Mouse (Mus musculus): ENCODE measurements around the gene Guca2b.

The Guca2b gene

GRCm38 (mm10) chr4:119658731-119659130 is at the start of gene Guca2b:
Gene Guca2b, minus strand, starts transcription at chr4:119658954.
- no peak for DNase-seq (ENCODE audit: low spot score in 2 of 2)

- no peak for DNase-seq (ENCODE audit: low spot score in 2 of 2)
Observed at GRCm38 (mm10) chr4:119707751-119708150, 49.0 kb upstream of the Guca2b start.

- no peak for DNase-seq (ENCODE audit: low spot score in 2 of 2)
Observed at GRCm38 (mm10) chr4:119707326-119707725, 48.6 kb upstream of the Guca2b start.

- DNase-seq (ENCODE audit: low spot score in 2 of 2) = no peak
Observed at GRCm38 (mm10) chr4:119703965-119704364, 45.2 kb upstream of the Guca2b start.

- no peak for DNase-seq (ENCODE audit: low spot score in 2 of 2)
Observed at GRCm38 (mm10) chr4:119701269-119701954, 42.7 kb upstream of the Guca2b start.

GRCm38 (mm10) chr4:119698339-119698738 is 39.6 kb upstream of the Guca2b start:
- DNase-seq (ENCODE audit: low spot score in 2 of 2) = no peak

DNA sequence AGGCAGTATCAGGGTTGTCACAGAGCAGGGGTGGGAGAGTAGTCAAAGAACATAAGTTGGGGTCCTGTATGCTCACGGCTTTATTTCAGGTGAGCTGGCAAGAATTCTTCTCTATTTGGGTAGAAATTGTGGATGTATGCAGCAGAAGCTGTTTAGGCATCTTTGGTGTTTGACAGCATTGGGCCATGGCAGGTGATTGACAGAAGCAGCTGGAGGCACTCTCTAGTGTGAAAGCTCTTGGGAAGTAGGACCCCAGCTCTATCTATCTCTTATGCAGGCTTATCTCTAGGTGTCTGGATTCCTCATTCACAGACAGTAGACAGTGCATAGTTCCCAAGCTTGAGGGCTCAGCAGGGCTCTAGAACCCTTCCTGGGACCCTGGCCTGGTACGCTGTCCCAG is 27.0 kb upstream of the Guca2b start:
- DNase-seq (ENCODE audit: low spot score in 2 of 2) = no peak

- DNase-seq (ENCODE audit: low spot score in 2 of 2) = no peak
Observed at GRCm38 (mm10) chr4:119682596-119682995, 23.8 kb upstream of the Guca2b start.

DNA sequence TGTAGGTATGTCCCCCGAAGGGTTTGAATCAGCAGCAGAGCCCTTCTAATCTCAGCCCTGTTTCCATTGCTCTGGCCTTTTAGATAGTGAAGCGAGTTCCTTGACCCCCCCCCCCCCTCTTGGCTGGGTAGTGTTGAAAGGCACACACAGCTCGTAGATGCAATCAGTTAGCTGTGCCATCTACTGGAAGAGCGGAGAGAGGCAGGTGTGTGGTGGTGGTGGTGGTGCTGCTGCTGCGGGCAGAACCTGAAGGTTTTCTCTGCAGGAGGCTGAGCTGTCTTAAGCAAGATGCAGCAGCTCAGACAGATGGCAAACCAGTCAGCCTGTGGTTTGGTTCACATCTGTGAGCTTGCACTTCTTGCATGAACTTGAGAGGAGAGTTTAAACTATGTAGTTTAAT is 13.9 kb upstream of the Guca2b start:
- DNase-seq (ENCODE audit: low spot score in 2 of 2) = no peak

DNA sequence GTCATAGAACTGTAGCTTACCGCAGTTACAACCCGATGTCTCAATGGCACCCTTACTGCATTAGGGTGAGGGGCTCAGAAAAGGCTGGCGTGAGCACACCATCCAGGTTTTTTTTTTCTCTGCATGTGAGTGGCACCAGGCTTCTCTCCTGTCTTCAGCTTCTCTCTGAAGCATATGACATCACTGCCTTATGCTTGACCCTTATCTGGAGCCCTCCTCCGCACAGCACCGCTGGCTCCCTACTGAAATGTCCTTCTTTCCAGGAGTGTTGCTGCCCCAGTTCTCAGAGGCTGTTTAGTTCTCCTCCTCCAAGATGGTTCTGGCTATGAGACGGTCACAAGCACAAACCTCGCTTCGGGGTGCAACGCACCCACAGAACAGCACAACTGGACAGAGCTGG is 12.4 kb upstream of the Guca2b start:
- no peak for DNase-seq (ENCODE audit: low spot score in 2 of 2)

- DNase-seq (ENCODE audit: low spot score in 2 of 2) = no peak
Observed at GRCm38 (mm10) chr4:119670736-119671135, 12.0 kb upstream of the Guca2b start.

DNA sequence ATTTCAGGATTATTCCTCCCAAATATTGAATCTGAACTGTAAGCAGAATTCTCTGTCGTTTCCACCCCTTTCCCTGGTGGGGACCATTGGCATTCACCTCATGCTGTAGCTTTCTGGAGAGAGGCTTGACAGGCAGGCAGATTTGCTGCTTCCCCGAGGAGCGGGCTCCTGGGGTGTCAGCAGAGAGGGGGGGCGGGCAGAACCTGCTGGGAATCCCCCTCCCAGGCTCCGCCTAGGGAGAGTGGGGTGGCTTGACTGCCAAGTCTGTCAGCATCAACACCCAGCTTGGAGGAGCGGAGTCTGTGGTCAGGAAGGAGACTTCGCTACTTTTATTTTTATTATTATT is 11.4 kb upstream of the Guca2b start:
- no peak for DNase-seq (ENCODE audit: low spot score in 2 of 2)

DNA sequence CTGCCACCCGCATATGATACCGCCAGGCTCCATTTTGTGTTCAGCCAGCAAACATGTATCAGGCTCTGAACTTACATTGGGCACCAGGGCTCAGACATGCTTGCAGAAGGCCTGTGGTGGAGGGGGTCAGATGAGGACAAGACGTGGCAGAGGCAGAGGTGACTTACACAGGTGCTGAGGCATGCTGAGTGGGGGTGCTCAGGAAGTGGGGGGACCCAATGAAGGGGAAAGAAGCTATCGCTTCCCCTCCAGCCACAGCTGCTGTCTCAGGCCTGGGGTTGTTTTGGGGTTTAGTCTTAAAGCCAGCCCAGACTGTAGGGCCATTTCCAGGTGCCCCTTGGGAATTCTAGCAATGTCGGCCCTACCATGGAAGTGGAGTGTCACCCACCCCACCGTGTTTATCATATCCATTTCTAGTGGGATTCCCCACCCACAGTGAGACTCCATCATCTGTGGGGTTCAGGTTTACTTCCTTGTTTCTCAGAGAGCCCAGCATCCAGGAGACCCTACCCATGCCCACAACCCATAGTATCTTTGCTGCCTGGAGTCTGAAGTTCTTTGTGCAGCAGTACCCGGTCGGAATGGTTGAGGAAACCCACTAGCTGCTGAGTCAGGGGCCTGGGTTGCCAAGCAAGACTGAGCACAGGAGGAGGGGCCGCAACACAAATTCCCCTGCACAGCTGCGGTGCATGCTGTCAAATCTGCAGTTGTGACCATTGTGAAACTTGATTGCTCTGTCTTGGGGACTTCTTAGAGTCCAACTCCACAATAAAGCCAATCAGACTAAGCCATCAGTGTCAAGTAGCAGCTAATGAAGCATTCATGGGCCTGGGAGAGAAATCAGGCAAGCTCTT is 10.8 kb upstream of the Guca2b start:
- no peak for DNase-seq (ENCODE audit: low spot score in 2 of 2)

GRCm38 (mm10) chr4:119668596-119668995 is 9.8 kb upstream of the Guca2b start:
- no peak for DNase-seq (ENCODE audit: low spot score in 2 of 2)

- DNase-seq (ENCODE audit: low spot score in 2 of 2) = no peak
Observed at GRCm38 (mm10) chr4:119668185-119668584, 9.4 kb upstream of the Guca2b start.

DNA sequence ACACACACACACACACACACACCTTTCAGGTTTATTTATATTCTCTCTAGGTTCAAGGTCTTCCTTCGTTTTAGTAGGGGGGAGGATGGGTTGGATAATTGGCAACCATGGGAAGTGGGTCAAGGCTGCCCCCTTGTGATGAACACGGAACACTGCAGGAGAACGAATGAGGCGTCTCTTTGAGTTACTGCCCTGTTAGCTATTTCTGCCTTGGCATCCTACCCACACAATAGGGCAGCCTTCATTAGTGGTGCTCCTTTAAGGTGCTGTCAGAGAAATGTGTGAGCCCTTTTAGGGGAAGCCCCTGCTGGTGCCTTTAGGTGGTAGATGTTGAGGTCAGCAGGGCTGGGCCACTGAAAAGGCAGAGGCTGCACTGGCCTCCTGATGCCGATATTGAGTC is 8.7 kb upstream of the Guca2b start:
- no peak for DNase-seq (ENCODE audit: low spot score in 2 of 2)

- DNase-seq (ENCODE audit: low spot score in 2 of 2) = no peak
Observed at GRCm38 (mm10) chr4:119666116-119666515, 7.4 kb upstream of the Guca2b start.

GRCm38 (mm10) chr4:119665166-119665565 is 6.4 kb upstream of the Guca2b start:
- DNase-seq (ENCODE audit: low spot score in 2 of 2) = no peak

GRCm38 (mm10) chr4:119663409-119664095 is 4.8 kb upstream of the Guca2b start:
- DNase-seq (ENCODE audit: low spot score in 2 of 2) = no peak

- no peak for DNase-seq (ENCODE audit: low spot score in 2 of 2)
Observed at GRCm38 (mm10) chr4:119662976-119663375, 4.2 kb upstream of the Guca2b start.

DNA sequence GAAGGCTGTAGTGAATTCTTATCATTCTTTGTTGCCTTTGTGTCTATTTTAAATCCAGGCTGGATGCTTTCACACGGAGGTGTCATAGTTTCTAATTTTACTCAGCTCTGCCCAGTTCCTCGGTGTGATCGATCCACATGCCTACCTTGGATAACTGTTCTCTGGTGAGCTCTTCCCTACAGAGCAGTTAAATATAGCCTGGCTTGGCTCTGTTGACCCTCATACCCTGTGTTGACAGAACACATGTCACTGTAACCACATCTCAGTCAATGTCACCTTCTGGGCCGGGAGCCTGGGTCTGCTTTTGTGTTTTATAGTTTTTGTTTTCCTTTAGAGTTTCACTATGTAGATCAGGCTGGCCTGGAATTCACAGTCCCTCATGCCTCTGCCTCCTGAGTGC is 3.4 kb upstream of the Guca2b start:
- no peak for DNase-seq (ENCODE audit: low spot score in 2 of 2)

DNA sequence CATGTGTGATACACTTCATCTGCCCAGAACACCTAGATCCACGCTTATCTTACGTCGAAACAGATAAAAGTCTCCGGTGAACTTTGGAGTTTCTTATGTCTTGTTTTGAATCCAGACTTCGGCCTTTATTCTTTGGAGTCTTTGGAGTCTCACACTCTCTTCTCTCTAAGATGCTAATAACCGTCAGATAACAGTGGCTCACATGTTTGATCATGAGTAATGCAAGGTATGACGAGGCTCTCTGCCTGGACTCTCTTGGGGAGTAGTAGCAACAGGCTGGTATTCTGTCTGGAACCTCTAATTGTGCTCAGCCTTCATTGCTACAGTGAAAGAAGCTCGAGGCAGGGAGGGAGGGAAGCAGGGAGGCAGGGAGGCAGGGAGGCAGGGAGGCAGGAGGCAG is 1.3 kb upstream of the Guca2b start:
- DNase-seq (ENCODE audit: low spot score in 2 of 2) = no peak

DNA sequence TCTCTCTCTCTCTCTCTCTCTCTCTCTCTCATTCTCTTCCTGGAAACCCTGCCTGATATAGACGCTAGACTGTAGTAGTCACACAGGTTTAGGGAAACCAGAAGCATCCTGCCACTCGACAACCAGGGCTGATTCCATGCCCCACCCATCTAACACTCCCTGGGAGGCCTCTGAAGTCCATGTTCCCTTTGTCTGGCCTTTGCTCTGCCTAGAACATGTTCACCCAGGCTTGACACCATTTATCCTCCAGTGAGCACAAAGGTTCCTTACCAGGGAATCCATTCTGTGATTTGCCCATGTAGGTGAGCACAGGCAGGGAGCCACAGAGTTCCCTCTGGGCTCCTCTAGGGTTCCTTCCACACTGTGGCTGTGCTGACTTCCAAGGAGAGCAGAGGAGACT is 508 bp downstream of the Guca2b start:
- no peak for DNase-seq (ENCODE audit: low spot score in 2 of 2)

Data from urinary bladder, adult 18-20 months (tissue).